Mouse (Mus musculus) T-helper 1 cell (primary cell): ENCODE data around the gene Arfip2.

Source experiments
- in situ Hi-C: fragments of 300-600 bp; cut with MboI, MseI; formaldehyde crosslinking; loops from one replicate; pipeline ENCODE4 v1.15.1; 2025; ENCODE audit warnings: high pct_unique_total_duplicates

The Arfip2 gene

DNA sequence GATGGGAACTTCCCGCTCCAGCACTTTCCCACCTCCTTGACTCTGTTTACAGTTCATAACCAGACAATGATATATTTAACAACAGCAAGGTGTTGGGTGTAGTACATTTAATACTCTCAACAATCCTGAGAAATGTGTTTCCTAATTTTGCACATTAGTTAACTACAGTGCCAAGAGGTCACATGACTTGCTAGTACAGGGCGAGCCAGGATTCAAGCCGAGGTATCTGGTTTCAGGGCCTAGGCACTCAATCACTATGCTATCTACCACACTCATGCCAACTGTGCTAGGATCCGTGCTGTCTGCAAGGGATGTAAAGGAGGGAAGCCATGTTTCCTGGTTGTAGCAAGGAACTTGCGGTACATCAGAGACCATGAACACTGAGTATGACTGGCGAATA, 23.7 kb downstream of the Arfip2 start:
- in situ Hi-C loops = no loop called here

DNA sequence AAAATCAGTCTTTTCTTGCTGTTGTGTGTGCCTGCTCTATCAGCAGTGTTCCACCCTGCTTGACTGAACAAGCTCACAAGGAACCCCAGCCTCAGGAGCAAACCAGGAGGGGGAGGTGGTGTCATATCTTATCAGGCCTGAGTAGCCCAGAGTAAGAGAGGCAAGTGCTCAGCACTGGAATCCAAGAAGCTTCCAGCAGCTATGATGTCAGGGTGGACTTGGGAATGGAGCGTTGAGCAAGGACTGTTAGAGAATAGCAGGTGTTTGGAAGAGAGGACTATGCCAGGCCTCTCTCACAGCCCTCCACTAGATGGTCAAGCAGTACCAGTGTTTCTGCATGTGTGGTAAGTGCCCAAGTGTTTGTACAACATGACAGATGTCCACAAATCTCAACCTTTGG, 24.5 kb downstream of the Arfip2 start:
- in situ Hi-C loops = no loop called here

DNA sequence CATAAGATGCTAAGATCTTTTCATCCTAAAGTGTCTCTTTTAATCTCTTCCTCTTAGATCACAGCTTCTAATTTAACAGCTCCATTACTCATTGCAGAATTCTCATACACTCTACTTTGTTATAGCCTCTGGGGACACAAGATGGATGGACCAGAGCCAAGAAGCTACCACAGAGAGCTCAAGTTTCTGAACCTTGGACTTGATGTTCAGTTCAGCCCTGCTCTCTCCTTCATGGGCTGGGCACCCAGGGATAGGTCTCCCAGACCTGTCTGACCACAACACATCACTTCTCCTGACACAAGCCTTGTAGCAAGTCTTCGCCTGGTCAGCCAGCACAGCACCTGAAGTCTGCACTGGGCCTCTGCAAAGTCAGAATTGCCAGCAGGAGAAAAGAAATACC, 25.8 kb downstream of the Arfip2 start:
- in situ Hi-C loops = no loop called here

DNA sequence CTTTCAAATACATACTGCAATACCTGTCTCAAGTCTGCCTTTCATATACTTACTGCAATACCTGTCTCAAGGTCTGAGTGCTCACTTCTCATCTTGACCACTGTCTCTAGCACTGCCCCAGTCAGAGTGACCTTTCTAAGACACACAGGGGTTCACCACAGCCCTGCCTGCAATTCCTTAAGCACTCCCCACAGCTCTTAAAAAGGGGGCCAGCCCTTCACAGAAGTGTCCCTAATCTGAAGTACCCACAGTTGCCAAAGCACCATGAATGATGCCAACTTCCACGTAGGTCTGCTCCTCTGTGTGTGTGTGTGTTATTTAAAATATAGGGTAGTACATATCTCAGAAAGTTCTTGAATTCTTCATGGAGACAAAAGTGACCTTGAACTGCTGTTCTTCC, 28.4 kb downstream of the Arfip2 start:
- in situ Hi-C loops = no loop called here

DNA sequence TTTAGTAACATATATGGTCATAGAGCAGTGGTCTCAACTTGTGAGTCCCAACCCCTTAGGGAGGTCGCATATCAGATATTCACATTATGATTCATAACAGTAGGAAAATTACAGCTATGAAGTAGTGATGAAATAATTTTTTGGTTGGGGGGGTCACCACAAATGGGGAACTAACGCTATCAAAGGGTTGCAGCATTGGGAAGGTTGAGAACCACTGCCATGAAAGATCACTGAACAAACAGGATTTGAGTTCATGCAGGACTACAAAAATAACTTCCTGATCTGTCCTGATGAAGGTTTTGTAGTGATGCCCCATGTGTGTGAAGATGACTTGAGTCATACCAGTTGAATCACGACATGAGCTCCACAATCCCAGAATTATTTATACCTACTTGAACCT, 31.7 kb downstream of the Arfip2 start:
- in situ Hi-C loops = no loop called here

DNA sequence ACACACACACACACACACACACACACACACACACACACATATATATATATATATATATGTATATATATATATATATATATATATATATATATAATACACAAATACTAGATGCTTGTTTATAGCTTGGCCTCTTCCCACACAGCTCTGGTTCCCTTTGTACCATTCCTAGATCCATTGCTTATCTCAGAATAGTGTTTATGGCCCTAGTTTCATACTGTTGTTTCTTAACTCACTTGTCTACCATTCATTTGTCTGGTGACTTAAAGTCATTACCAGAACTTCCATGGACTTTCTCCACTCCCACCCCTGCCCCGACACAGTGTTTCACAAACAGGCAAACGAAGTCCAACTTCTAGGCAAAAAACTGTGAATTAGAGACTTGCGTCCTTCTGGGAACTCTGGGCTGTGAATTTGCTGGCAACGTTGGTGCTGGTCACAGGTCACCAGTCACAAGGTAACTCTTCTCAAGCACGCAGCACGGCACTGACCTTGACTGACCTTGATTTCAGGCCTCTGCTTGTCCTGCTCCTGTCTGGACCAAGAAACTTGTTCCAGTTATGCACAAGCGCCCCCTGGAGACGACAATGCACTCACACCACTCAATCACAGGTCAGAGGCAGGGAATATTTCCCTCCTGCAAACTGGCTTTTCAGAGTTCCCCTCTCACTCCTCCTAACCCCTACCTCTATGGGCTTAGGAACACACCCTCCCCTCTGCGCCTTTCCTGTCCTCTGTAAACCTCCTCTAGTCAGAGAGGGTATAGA, 37.2 kb downstream of the Arfip2 start:
- in situ Hi-C loops = no loop called here

DNA sequence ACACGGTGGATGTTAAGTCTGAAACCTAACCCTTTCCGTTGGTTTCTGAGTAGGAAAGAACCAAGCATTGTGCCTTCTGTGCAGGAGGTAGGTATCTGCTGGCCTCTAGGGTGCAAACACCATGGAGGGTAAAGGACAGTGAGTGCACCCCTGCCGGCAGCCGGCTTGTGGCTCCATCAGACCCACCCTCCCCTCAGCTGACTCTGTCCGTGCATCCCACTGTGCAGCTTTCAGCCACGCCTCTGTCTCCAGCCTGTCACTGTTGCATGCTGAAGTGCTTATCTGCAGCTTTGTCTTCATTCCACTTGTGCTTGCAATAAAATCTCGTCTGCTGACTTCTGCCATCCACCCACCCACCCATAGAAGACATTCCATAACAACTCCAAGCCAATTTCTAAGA, 50.1 kb downstream of the Arfip2 start:
- in situ Hi-C loops = no loop called here

DNA sequence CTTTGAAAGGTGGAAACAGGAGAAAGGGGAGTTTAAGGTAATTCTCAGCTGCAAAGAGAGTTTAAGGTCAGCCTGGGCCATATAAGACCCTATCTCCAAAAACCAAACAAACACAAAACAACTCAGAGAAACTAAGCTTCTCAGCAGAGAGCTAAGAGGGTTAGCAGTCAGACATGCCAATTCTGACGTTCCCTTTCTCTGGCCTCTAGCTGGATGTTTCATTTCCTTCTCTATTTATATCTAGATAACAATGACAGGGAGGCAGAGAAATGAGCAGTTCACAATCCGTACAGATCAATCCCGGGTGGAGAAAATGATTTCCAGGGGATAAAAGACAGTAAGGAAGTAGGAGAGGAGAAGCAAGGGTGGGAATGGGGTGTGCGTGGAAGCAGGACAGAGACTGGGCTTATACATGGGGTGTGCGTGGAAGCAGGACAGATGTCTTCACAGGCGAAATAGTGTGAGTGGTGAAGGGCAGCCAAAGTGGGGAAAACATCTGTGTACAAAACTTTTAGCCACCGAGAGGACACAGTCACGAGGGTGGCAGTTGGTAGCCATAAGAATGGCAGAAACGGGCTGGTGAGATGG, 51.8 kb downstream of the Arfip2 start:
- in situ Hi-C loops = no loop called here
